ENCODE assay signal across 8 mouse cellular contexts in the genomic region with DNA sequence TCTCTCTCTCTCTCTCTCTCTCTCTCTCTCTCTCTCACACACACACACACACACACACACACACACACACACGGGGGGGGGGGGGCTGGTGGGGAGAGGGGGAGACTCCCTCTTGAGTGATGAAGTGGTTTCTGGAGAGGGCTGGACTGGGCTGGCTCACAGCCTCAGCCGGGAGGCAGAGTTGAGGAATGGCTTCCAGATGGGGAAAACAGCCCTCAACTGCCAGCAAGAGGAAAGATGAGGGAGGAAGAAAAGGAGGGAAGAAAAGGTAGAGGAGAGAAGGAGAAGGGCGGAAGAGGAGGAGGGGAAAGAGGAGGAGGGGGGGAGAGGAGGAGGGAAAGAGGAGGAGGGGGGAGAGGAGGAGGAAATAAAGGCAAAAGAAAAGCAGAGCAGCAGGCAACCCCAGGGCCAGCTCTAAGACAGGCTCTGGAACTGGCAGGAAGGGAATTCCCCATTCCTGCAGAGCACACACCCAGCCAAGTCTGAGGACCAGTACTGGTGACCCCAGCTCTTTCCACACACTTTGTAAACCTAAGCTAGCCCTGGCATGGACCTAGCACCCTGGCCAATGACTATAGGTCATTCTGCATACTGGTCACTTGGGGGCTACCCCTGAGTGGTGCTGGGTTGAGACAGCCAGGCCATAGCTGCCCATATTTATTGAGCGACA. TPM values are rescaled to one million over a fixed set of nuclear protein-coding genes. Genes with fewer than 3 reads are reported as not detected.
DNase-seq lines count a peak whose midpoint lies in the region; ATAC-seq and TF ChIP-seq lines count a peak whose summit lies in the region.

No protein-coding gene starts in this region.

- no peaks in the 10 kb centered on the region for H3K27me3 ChIP-seq in lung, embryonic 16.5 days (ENCODE audit: control insufficient read depth, insufficient read depth, low read depth, low read length)

- H3K36me3 ChIP-seq in lung, embryonic 16.5 days (ENCODE audit: control insufficient read depth, insufficient read depth, low read length), result no peaks in the 10 kb centered on the region

- peak overlapping the region; percentile 99 for H3K27ac ChIP-seq in lung, embryonic 16.5 days (ENCODE audit: low read length)

- peaks cover 71% of the 10 kb centered on the region for H3K4me1 ChIP-seq in lung, embryonic 16.5 days (replicated peaks; ENCODE audit: control insufficient read depth, insufficient read depth, low read length)

- 20% methylated on average over 3 of the region's 4 CpGs for WGBS in lung, embryonic 16.5 days

- peak; percentile 80 for ATAC-seq in lung, embryonic 16.5 days (ENCODE audit: low read depth)
- no peak for ATAC-seq in cerebellum, adult (ENCODE audit: insufficient number of reproducible peaks, low FRiP score, low TSS enrichment)

- H3K4me2 ChIP-seq in lung, embryonic 16.5 days (ENCODE audit: low read depth, low read length), result peak overlapping the region; percentile 40

- DNase-seq in 3T3-L1 (ENCODE audit: low read depth, low spot score), result peak; percentile 81
- DNase-seq in brain, embryonic 14.5 days (ENCODE audit: low read depth), result peak; percentile 55
- peak; percentile 51 to 55 for DNase-seq in heart, adult 9 months (ENCODE audit: low spot score in 2 of 2)
- DNase-seq in kidney, adult 9 months, result peak; percentile 41
- no peak for DNase-seq in spleen, adult 18-20 months
- DNase-seq in layer of hippocampus, adult 8-10 months (ENCODE audit: low spot score in 2 of 2), result no peak

- H3K4me3 ChIP-seq in lung, embryonic 16.5 days (ENCODE audit: low read length), result peak overlapping the region; percentile 2; the same call in 1 of the 2 replicates

- no peaks in the 10 kb centered on the region for H3K9me3 ChIP-seq in lung, embryonic 16.5 days (ENCODE audit: control insufficient read depth, low read length)

- TF ChIP-seq CTCF in brain, embryonic 14.5 days (IDR thresholded peaks at IDR 0.05; ENCODE audit: borderline replicate concordance, extremely low read depth, insufficient read depth, insufficient read length), result no peak

- peak overlapping the region; percentile 33 for H3K9ac ChIP-seq in lung, embryonic 16.5 days (ENCODE audit: low read length)

- TF ChIP-seq POLR2A in brain, embryonic 14.5 days (IDR thresholded peaks at IDR 0.05; ENCODE audit: borderline replicate concordance, extremely low read depth, insufficient read depth, insufficient read length, poor library complexity, severe bottlenecking), result no peak

RNA-seq across cellular contexts. Expression of gene Tspan32, which starts 4.3 kb away (rescaled TPM):
- polyA plus RNA-seq in brain, embryonic 14.5 days (2012; rRNA removed), result 0.16 and 0.42 TPM in 2 replicates
- polyA plus RNA-seq in lung, embryonic 16.5 days (2015; fragmentation: Nextera tagmentation; extraction: Ambion mirVana), result 2.6 and 3.3 TPM in 2 replicates
- under 1 TPM in 2 of 4 experiments, not detected in 2; 0.70 to 0.75 TPM for total RNA-seq in layer of hippocampus, adult 8-10 months (2022)

RNA-seq across cellular contexts. Expression of gene Ascl2, which starts 40.1 kb away (rescaled TPM):
- polyA plus RNA-seq in brain, embryonic 14.5 days (2012; rRNA removed), result 0.72 and 0.98 TPM in 2 replicates
- polyA plus RNA-seq in lung, embryonic 16.5 days (2015; fragmentation: Nextera tagmentation; extraction: Ambion mirVana), result 3.2 and 3.4 TPM in 2 replicates
- under 1 TPM; 0.27 to 0.85 (median 0.36) TPM for total RNA-seq in layer of hippocampus, adult 8-10 months (2022)

RNA-seq across cellular contexts. Expression of gene Cd81, which starts 43.4 kb away (rescaled TPM):
- polyA plus RNA-seq in brain, embryonic 14.5 days (2012; rRNA removed), result 210 and 278 TPM in 2 replicates
- 765 and 788 TPM in 2 replicates for polyA plus RNA-seq in lung, embryonic 16.5 days (2015; fragmentation: Nextera tagmentation; extraction: Ambion mirVana)
- 100 to 1,000 TPM; 413 to 631 (median 486) TPM for total RNA-seq in layer of hippocampus, adult 8-10 months (2022)

RNA-seq across cellular contexts. Expression of gene Tssc4, which starts 59.9 kb away (rescaled TPM):
- polyA plus RNA-seq in brain, embryonic 14.5 days (2012; rRNA removed), result 99.9 and 164 TPM in 2 replicates
- polyA plus RNA-seq in lung, embryonic 16.5 days (2015; fragmentation: Nextera tagmentation; extraction: Ambion mirVana), result 98.9 and 100 TPM in 2 replicates
- 10 to 100 TPM; 34.2 to 46.9 (median 38.5) TPM for total RNA-seq in layer of hippocampus, adult 8-10 months (2022)

Comparison
In these comparisons a context has a peak if more than half of its experiments do, and no peak if none do; other contexts are left out.
1. DNase-seq: peak in 3T3-L1 (single experiment), brain, embryonic 14.5 days (single experiment), heart, adult 9 months (2 of 2) and kidney, adult 9 months (single experiment); none in spleen, adult 18-20 months (0 of 2) and layer of hippocampus, adult 8-10 months (0 of 2).